Mouse (Mus musculus): Measurements from ENCODE around the gene Zfp704. TPM values are rescaled to one million over a fixed set of nuclear protein-coding genes. Genes with fewer than 3 reads are reported as not detected.

The Zfp704 gene
- polyA plus RNA-seq, 1 experiment, result 0.80 TPM

GRCm38 (mm10) chr3:9626149-9626548 is 16.3 kb upstream of the Zfp704 start:
- no peak overlapping the region for H3K4me2 ChIP-seq (ENCODE audit: low read depth)
- TF ChIP-seq CEBPB (IDR thresholded peaks at IDR 0.05; ENCODE audit: insufficient read depth, poor library complexity, severe bottlenecking) (no peak), MYOG (IDR thresholded peaks at IDR 0.05; ENCODE audit: control insufficient read depth in 1 of 3, insufficient read depth in 1 of 3, insufficient read length in 2 of 3, low read depth in 2 of 3) (peak in 1 of 3 experiments; percentile 44)

GRCm38 (mm10) chr3:9620611-9621010 is 10.7 kb upstream of the Zfp704 start:
- H3K79me2 ChIP-seq (ENCODE audit: control insufficient read depth, insufficient read depth), result no peaks in the 10 kb centered on the region
- H3K4me2 ChIP-seq (ENCODE audit: low read depth), result no peak overlapping the region
- H3ac ChIP-seq (ENCODE audit: control insufficient read depth, insufficient read length), result no peak overlapping the region
- no peak for TF ChIP-seq TCF3 (IDR thresholded peaks at IDR 0.05; ENCODE audit: insufficient read length, low read depth)
- no peak for TF ChIP-seq E2F4 (IDR thresholded peaks at IDR 0.05; ENCODE audit: insufficient read depth)
- no peak for TF ChIP-seq CEBPB (IDR thresholded peaks at IDR 0.05; ENCODE audit: insufficient read depth, poor library complexity, severe bottlenecking)
- no peak for TF ChIP-seq POLR2AphosphoS2 (IDR thresholded peaks at IDR 0.05; ENCODE audit: insufficient read length, low read depth)
- no peak for TF ChIP-seq USF1 (IDR thresholded peaks at IDR 0.05; ENCODE audit: low read depth)
- no peak for TF ChIP-seq TCF12 (IDR thresholded peaks at IDR 0.05; ENCODE audit: insufficient read depth, poor library complexity, severe bottlenecking)
- no peak for TF ChIP-seq MYOD1 (IDR thresholded peaks at IDR 0.05; ENCODE audit: control insufficient read depth in 1 of 3, insufficient read length in 2 of 3, low read depth in 2 of 3)
- no peak for TF ChIP-seq SRF (IDR thresholded peaks at IDR 0.05; ENCODE audit: control insufficient read depth, insufficient read length, low read depth)
- no peak for TF ChIP-seq MYOG (IDR thresholded peaks at IDR 0.05; ENCODE audit: control insufficient read depth in 1 of 3, insufficient read depth in 1 of 3, insufficient read length in 2 of 3, low read depth in 2 of 3)
- no peak for TF ChIP-seq POLR2A (IDR thresholded peaks at IDR 0.05; ENCODE audit: insufficient read length, low read depth)
- no peak for TF ChIP-seq MAX (IDR thresholded peaks at IDR 0.05; ENCODE audit: low read depth)
- TF ChIP-seq REST (IDR thresholded peaks at IDR 0.05; ENCODE audit: insufficient read depth, insufficient read length), result no peak
- H3K36me3 ChIP-seq (ENCODE audit: control insufficient read depth, insufficient read depth), result no peaks in the 10 kb centered on the region
- peaks cover 5% of the 10 kb centered on the region for H3K27me3 ChIP-seq (ENCODE audit: control insufficient read depth, insufficient read depth, insufficient read length)
- no peak overlapping the region for H3K4me3 ChIP-seq

More at GRCm38 (mm10) chr3:9626149-9626548, 16.3 kb upstream of the Zfp704 start:
- H3K79me2 ChIP-seq (ENCODE audit: control insufficient read depth, insufficient read depth), result no peaks in the 10 kb centered on the region
- no peak overlapping the region for H3K4me3 ChIP-seq
- H3ac ChIP-seq (ENCODE audit: control insufficient read depth, insufficient read length), result no peak overlapping the region
- H3K27me3 ChIP-seq (ENCODE audit: control insufficient read depth, insufficient read depth, insufficient read length), result peaks cover 35% of the 10 kb centered on the region
- no peaks in the 10 kb centered on the region for H3K36me3 ChIP-seq (ENCODE audit: control insufficient read depth, insufficient read depth)

- TF ChIP-seq MYOD1 (IDR thresholded peaks at IDR 0.05; ENCODE audit: control insufficient read depth in 1 of 3, insufficient read length in 2 of 3, low read depth in 2 of 3), result no peak
- TF ChIP-seq TCF12 (IDR thresholded peaks at IDR 0.05; ENCODE audit: insufficient read depth, poor library complexity, severe bottlenecking), result no peak
- no peak for TF ChIP-seq SRF (IDR thresholded peaks at IDR 0.05; ENCODE audit: control insufficient read depth, insufficient read length, low read depth)
- TF ChIP-seq POLR2AphosphoS2 (IDR thresholded peaks at IDR 0.05; ENCODE audit: insufficient read length, low read depth), result no peak
- Histone ChIP-seq H3K4me3 (no peak overlapping the region), H3K4me2 (ENCODE audit: low read depth) (no peak overlapping the region), H3K36me3 (ENCODE audit: control insufficient read depth, insufficient read depth) (no peaks in the 10 kb centered on the region), H3K79me2 (ENCODE audit: control insufficient read depth, insufficient read depth) (no peaks in the 10 kb centered on the region), H3K27me3 (ENCODE audit: control insufficient read depth, insufficient read depth, insufficient read length) (peaks cover under 1% of the 10 kb centered on the region), H3ac (ENCODE audit: control insufficient read depth, insufficient read length) (no peak overlapping the region)
Observed at GRCm38 (mm10) chr3:9619562-9620275, 9.8 kb upstream of the Zfp704 start.

- H3K4me2 ChIP-seq (ENCODE audit: low read depth), result no peak overlapping the region
- H3K4me3 ChIP-seq, result no peak overlapping the region
- H3K36me3 ChIP-seq (ENCODE audit: control insufficient read depth, insufficient read depth), result no peaks in the 10 kb centered on the region
- no peak overlapping the region for H3ac ChIP-seq (ENCODE audit: control insufficient read depth, insufficient read length)
- TF ChIP-seq POLR2A (IDR thresholded peaks at IDR 0.05; ENCODE audit: insufficient read length, low read depth), result no peak
- TF ChIP-seq MYOG (IDR thresholded peaks at IDR 0.05; ENCODE audit: control insufficient read depth in 1 of 3, insufficient read depth in 1 of 3, insufficient read length in 2 of 3, low read depth in 2 of 3), result no peak
- TF ChIP-seq SRF (IDR thresholded peaks at IDR 0.05; ENCODE audit: control insufficient read depth, insufficient read length, low read depth), result no peak
- TF ChIP-seq TCF12 (IDR thresholded peaks at IDR 0.05; ENCODE audit: insufficient read depth, poor library complexity, severe bottlenecking), result no peak
- no peak for TF ChIP-seq USF1 (IDR thresholded peaks at IDR 0.05; ENCODE audit: low read depth)
- TF ChIP-seq CEBPB (IDR thresholded peaks at IDR 0.05; ENCODE audit: insufficient read depth, poor library complexity, severe bottlenecking), result no peak
- no peak for TF ChIP-seq MAX (IDR thresholded peaks at IDR 0.05; ENCODE audit: low read depth)
- TF ChIP-seq E2F4 (IDR thresholded peaks at IDR 0.05; ENCODE audit: insufficient read depth), result no peak
- TF ChIP-seq REST (IDR thresholded peaks at IDR 0.05; ENCODE audit: insufficient read depth, insufficient read length), result no peak
- no peak for TF ChIP-seq MYOD1 (IDR thresholded peaks at IDR 0.05; ENCODE audit: control insufficient read depth in 1 of 3, insufficient read length in 2 of 3, low read depth in 2 of 3)
- TF ChIP-seq TCF3 (IDR thresholded peaks at IDR 0.05; ENCODE audit: insufficient read length, low read depth), result no peak
- TF ChIP-seq POLR2AphosphoS2 (IDR thresholded peaks at IDR 0.05; ENCODE audit: insufficient read length, low read depth), result no peak
- peaks cover 6% of the 10 kb centered on the region for H3K27me3 ChIP-seq (ENCODE audit: control insufficient read depth, insufficient read depth, insufficient read length)
- H3K79me2 ChIP-seq (ENCODE audit: control insufficient read depth, insufficient read depth), result no peaks in the 10 kb centered on the region
Observed at GRCm38 (mm10) chr3:9617101-9617500, 7.2 kb upstream of the Zfp704 start.

- Histone ChIP-seq H3K27me3 (ENCODE audit: control insufficient read depth, insufficient read depth, insufficient read length) (peaks cover 6% of the 10 kb centered on the region), H3K79me2 (ENCODE audit: control insufficient read depth, insufficient read depth) (no peaks in the 10 kb centered on the region), H3K4me3 (no peak overlapping the region), H3K36me3 (ENCODE audit: control insufficient read depth, insufficient read depth) (no peaks in the 10 kb centered on the region), H3K4me2 (ENCODE audit: low read depth) (no peak overlapping the region), H3ac (ENCODE audit: control insufficient read depth, insufficient read length) (no peak overlapping the region)
- TF ChIP-seq USF1 (IDR thresholded peaks at IDR 0.05; ENCODE audit: low read depth), result no peak
- TF ChIP-seq SRF (IDR thresholded peaks at IDR 0.05; ENCODE audit: control insufficient read depth, insufficient read length, low read depth), result no peak
- TF ChIP-seq E2F4 (IDR thresholded peaks at IDR 0.05; ENCODE audit: insufficient read depth), result no peak
- TF ChIP-seq MYOD1 (IDR thresholded peaks at IDR 0.05; ENCODE audit: control insufficient read depth in 1 of 3, insufficient read length in 2 of 3, low read depth in 2 of 3), result no peak
- TF ChIP-seq MYOG (IDR thresholded peaks at IDR 0.05; ENCODE audit: control insufficient read depth in 1 of 3, insufficient read depth in 1 of 3, insufficient read length in 2 of 3, low read depth in 2 of 3), result no peak
- TF ChIP-seq CEBPB (IDR thresholded peaks at IDR 0.05; ENCODE audit: insufficient read depth, poor library complexity, severe bottlenecking), result no peak
- TF ChIP-seq REST (IDR thresholded peaks at IDR 0.05; ENCODE audit: insufficient read depth, insufficient read length), result no peak
- no peak for TF ChIP-seq POLR2AphosphoS2 (IDR thresholded peaks at IDR 0.05; ENCODE audit: insufficient read length, low read depth)
- no peak for TF ChIP-seq TCF12 (IDR thresholded peaks at IDR 0.05; ENCODE audit: insufficient read depth, poor library complexity, severe bottlenecking)
- no peak for TF ChIP-seq MAX (IDR thresholded peaks at IDR 0.05; ENCODE audit: low read depth)
- TF ChIP-seq TCF3 (IDR thresholded peaks at IDR 0.05; ENCODE audit: insufficient read length, low read depth), result no peak
- no peak for TF ChIP-seq POLR2A (IDR thresholded peaks at IDR 0.05; ENCODE audit: insufficient read length, low read depth)
Observed at GRCm38 (mm10) chr3:9614676-9615075, 4.8 kb upstream of the Zfp704 start.
